Mouse (Mus musculus) urinary bladder, postnatal 14 days (tissue): ENCODE measurements at regions not wholly inside any gene's neighbourhood (a gene's known extent, or its start where the extent isn't known, plus 50 kb on each side); places are given as distances from the start of the nearest gene placed in this dataset.
A peak's percentile ranks its signal among the peaks of the same experiment; 100 is the strongest.

Experiments
- DNase-seq: peaks from one replicate; pipeline ENCODE4 v3.0.0; 2021; ENCODE audit warnings: low spot score

DNA sequence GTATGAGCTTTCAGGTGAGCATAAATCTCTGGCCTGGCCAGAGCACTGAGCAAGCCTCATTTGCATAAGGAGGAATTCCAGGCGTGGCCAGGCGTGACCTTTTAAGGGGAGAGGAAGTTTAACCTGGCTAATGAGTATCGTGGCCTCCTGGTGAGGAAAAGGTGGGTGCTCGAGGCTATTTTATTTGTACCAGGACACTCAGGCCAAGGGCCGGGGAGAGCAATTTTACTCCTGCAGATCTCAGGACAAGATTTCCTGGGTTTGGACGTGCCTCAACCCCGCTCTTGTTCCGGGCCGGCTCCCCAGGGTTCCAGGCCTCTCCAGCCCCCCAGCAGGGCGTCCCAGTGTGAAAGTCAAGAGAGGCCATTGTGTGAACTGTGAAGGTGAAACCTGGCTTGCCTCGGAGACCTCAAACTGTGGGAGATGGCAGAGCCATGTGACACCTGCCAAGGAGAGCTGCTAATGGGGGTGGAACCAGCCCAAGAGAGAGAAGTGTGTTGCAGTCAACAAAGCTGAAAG, 54.3 kb upstream of the Hs6st1 start:
- DNase-seq, result peak; percentile 22

DNA sequence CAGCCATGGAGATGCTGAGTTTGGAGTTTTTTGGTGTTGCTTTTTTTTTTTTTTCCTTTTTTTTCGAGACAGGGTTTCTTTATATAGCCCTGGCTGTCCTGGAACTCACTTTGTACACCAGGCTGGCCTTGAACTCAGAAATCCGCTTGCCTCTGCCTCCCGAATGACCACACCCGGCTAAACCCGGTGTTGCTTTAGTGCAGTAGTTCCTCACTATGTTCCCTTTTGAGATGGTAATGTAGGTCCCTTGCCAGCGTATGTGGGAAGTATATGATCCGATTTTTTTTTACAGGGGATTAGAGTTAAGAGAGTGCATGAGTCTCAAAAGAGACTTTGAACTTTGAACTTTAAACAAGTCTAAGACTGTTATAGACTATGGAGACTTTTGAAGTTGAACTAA, 53.8 kb upstream of the Hs6st1 start:
- DNase-seq, result no peak

DNA sequence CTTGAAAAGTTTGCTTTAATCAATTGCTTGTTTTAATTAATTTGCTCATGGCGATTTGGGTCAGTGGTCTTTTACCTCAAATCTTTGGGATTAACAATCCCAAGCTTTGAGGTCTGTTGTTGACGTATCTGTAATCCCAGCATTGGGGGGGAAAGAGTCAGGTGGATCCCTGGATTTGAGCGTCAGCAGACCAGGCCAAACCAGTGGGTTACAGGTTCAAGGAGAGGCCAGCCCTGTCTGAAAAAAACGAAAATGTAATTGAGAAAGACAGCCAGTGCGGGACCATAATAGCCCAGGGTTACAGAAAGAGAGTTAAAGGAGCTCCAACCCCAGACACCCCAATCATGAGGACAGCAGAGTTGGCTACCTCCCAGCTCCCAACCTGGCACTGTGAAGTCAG, 53.0 kb upstream of the Hs6st1 start:
- DNase-seq, result no peak

- no peak for DNase-seq
Observed at GRCm38 (mm10) chr1:36016566-36016965, 51.6 kb upstream of the Hs6st1 start.

DNA sequence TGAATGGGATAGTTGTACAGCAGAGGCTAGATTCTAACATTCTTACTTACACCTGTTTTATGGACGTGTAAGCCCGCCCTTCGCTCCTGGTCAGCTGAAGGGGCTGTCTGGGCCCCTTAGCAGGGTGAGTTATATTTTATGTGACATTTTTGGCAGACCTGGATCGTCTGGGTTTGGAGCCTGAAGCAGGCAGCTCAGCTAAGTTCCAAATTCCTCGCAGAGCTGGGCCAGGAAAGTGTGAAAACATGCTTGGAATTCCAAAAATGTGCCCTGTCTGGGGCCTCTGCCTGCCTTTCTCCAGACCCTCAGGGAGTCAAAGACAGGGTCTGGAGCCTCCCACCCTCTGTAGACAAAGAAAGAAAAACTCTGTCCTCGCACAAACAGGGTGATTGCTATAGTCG, 51.1 kb upstream of the Hs6st1 start:
- DNase-seq, result no peak

DNA sequence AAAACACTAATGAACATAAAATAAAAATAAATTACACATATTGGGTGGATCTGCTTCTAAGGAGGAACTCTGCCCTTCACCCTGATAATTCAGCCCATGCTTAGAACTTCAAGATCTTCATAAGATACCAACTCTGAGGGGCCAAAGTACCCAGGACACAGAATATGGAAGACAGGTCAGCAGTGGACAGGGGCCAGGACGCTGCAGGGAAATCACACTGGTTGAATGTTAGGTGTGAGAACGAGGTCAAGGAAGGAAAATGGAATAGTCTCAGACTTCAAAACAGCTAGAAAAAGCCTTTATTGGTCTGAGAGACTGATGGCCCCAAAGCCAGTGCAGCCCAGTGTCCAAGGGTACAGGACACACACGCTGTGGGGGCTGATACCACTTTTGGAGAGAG, 50.5 kb upstream of the Hs6st1 start:
- DNase-seq, result no peak
